Mouse (Mus musculus) WW6 (cell line): ENCODE results near the gene Rap1gap.

Source experiments
- DNase-seq: peaks from one replicate; pipeline ENCODE4 v3.0.0-alpha.2; 2013; ENCODE audit warnings: low read depth, low spot score

The Rap1gap gene

GRCm38 (mm10) chr4:137664433-137664979, at the start of gene Rap1gap:
TSS of gene Rap1gap (plus strand) at chr4:137664726.
- DNase-seq, result no peak

GRCm38 (mm10) chr4:137622847-137623246, 41.7 kb upstream of the Rap1gap start:
- DNase-seq, result no peak

GRCm38 (mm10) chr4:137627476-137628235, 36.9 kb upstream of the Rap1gap start:
- no peak for DNase-seq

- no peak for DNase-seq
Measured at GRCm38 (mm10) chr4:137628400-137628799, 36.1 kb upstream of the Rap1gap start.

- DNase-seq, result no peak
Measured at GRCm38 (mm10) chr4:137629354-137629753, 35.2 kb upstream of the Rap1gap start.

GRCm38 (mm10) chr4:137630153-137630552, 34.4 kb upstream of the Rap1gap start:
- no peak for DNase-seq

GRCm38 (mm10) chr4:137631596-137631995, 32.9 kb upstream of the Rap1gap start:
- no peak for DNase-seq

GRCm38 (mm10) chr4:137633394-137633793, 31.1 kb upstream of the Rap1gap start:
- DNase-seq, result no peak

GRCm38 (mm10) chr4:137636597-137636996, 27.9 kb upstream of the Rap1gap start:
- no peak for DNase-seq

- DNase-seq, result no peak
Measured at GRCm38 (mm10) chr4:137641556-137641955, 23.0 kb upstream of the Rap1gap start.

- no peak for DNase-seq
Measured at GRCm38 (mm10) chr4:137642101-137642500, 22.4 kb upstream of the Rap1gap start.

- no peak for DNase-seq
Measured at GRCm38 (mm10) chr4:137643459-137643858, 21.1 kb upstream of the Rap1gap start.

GRCm38 (mm10) chr4:137646262-137646661, 18.3 kb upstream of the Rap1gap start:
- no peak for DNase-seq

GRCm38 (mm10) chr4:137647648-137648047, 16.9 kb upstream of the Rap1gap start:
- no peak for DNase-seq

GRCm38 (mm10) chr4:137648230-137648629, 16.3 kb upstream of the Rap1gap start:
- DNase-seq, result no peak

GRCm38 (mm10) chr4:137650912-137651311, 13.6 kb upstream of the Rap1gap start:
- DNase-seq, result no peak

GRCm38 (mm10) chr4:137652835-137653346, 11.6 kb upstream of the Rap1gap start:
- DNase-seq, result no peak

- DNase-seq, result no peak
Measured at GRCm38 (mm10) chr4:137655241-137656031, 9.1 kb upstream of the Rap1gap start.

- DNase-seq, result no peak
Measured at GRCm38 (mm10) chr4:137657674-137658073, 6.9 kb upstream of the Rap1gap start.

GRCm38 (mm10) chr4:137659541-137659940, 5.0 kb upstream of the Rap1gap start:
- peak; percentile 43 for DNase-seq

- DNase-seq, result no peak
Measured at GRCm38 (mm10) chr4:137660364-137661077, 4.0 kb upstream of the Rap1gap start.

GRCm38 (mm10) chr4:137661078-137661450, 3.5 kb upstream of the Rap1gap start:
- no peak for DNase-seq
